Mouse (Mus musculus): ENCODE measurements at regions not wholly inside any gene's neighbourhood (a gene's known extent, or its start where the extent isn't known, plus 50 kb on each side); places are given as distances from the start of the nearest gene placed in this dataset.
"Not testable (repeated sequence)": the region's sequence is repeated elsewhere in the genome, so short reads cannot be mapped to it uniquely, and the experiment has no call there.

- DNase-seq: no peak
Measured at GRCm38 (mm10) chr3:133665425-133666317, 120.7 kb upstream of the Tet2 start.

GRCm38 (mm10) chr3:133672742-133673447 is 128.0 kb upstream of the Tet2 start:
- DNase-seq: peak; percentile 57 to 64

- no peak for DNase-seq
Measured at GRCm38 (mm10) chr3:133677892-133678291, 133.0 kb upstream of the Tet2 start.

GRCm38 (mm10) chr3:133679891-133680290 is 135.0 kb upstream of the Tet2 start:
- DNase-seq: no peak

- DNase-seq: no peak
Measured at GRCm38 (mm10) chr3:133680343-133680742, 135.4 kb upstream of the Tet2 start.

- no peak for DNase-seq
Measured at GRCm38 (mm10) chr3:133680805-133681204, 135.9 kb upstream of the Tet2 start.

GRCm38 (mm10) chr3:133684196-133684743 is 139.3 kb upstream of the Tet2 start:
- DNase-seq: no peak

GRCm38 (mm10) chr3:133684747-133685146 is 139.8 kb upstream of the Tet2 start:
- DNase-seq: no peak

- no peak for DNase-seq
Measured at GRCm38 (mm10) chr3:133685393-133685792, 140.5 kb upstream of the Tet2 start.

GRCm38 (mm10) chr3:133694057-133694456 is 149.1 kb upstream of the Tet2 start:
- DNase-seq: peak; percentile 67 to 83

- DNase-seq: no peak
Measured at GRCm38 (mm10) chr3:133696122-133696521, 151.2 kb upstream of the Tet2 start.

- DNase-seq: not testable (repeated sequence)
Measured at GRCm38 (mm10) chr3:133704849-133705248, 159.9 kb upstream of the Tet2 start.

GRCm38 (mm10) chr3:133711518-133711917 is 166.6 kb upstream of the Tet2 start:
- no peak for DNase-seq

- no peak for DNase-seq
Measured at GRCm38 (mm10) chr3:133722550-133723290, 177.8 kb upstream of the Tet2 start.

GRCm38 (mm10) chr3:133726831-133727230 is 181.9 kb upstream of the Tet2 start:
- peak; percentile 38 to 56 for DNase-seq

- no peak for DNase-seq
Measured at GRCm38 (mm10) chr3:133735603-133736002, 190.7 kb upstream of the Tet2 start.

GRCm38 (mm10) chr3:133738936-133739335 is 194.0 kb upstream of the Tet2 start:
- DNase-seq: no peak

- no peak for DNase-seq
Measured at GRCm38 (mm10) chr3:133744552-133745118, 199.7 kb upstream of the Tet2 start.

- no peak for DNase-seq
Measured at GRCm38 (mm10) chr3:133748756-133749737, 204.1 kb upstream of the Tet2 start.

GRCm38 (mm10) chr3:133750061-133750460 is 205.1 kb upstream of the Tet2 start:
- no peak for DNase-seq

GRCm38 (mm10) chr3:133750606-133751005 is 205.7 kb upstream of the Tet2 start:
- DNase-seq: no peak

Measured in cerebellum, postnatal 10 days (tissue).